Mouse (Mus musculus) kidney, postnatal 0 days (tissue): ENCODE measurements around the gene Reep1. TPM values are rescaled to one million over a fixed set of nuclear protein-coding genes. Genes with fewer than 3 reads are reported as not detected.

Experiments
- ATAC-seq: fragments of 200-750 bp; cut with Nextera tagmentation; replicated peaks from 2 replicates; pipeline ENCODE4 v1.8.0; 2017; ENCODE audit warnings: low read depth, moderate number of reproducible peaks, moderate TSS enrichment, moderate library complexity; ENCODE audit not compliant: low FRiP score
- DNase-seq: peaks from one replicate; pipeline ENCODE4 v3.0.0-alpha.2; 2016; ENCODE audit warnings: low spot score
- H3K27ac ChIP-seq: fragments of 300-500 bp; sonication (generic); 2 replicates; pipeline ENCODE4 v1.5.1; 2014; ENCODE audit warnings: mild to moderate bottlenecking
- H3K27me3 ChIP-seq: fragments of 300-500 bp; sonication (generic); 2 replicates; pipeline ENCODE4 v1.6.1; 2014; ENCODE audit warnings: low read length, mixed read lengths; ENCODE audit not compliant: insufficient read depth
- H3K36me3 ChIP-seq: fragments of 300-500 bp; sonication (generic); 2 replicates; pipeline ENCODE4 v1.6.1; 2014; ENCODE audit warnings: low read length, mixed read lengths; ENCODE audit not compliant: insufficient read depth
- H3K4me1 ChIP-seq: fragments of 300-500 bp; sonication (generic); replicated peaks from 2 replicates; pipeline ENCODE4 v1.6.1; 2014; ENCODE audit warnings: antibody characterized with exemption, low read length, mixed read lengths; ENCODE audit not compliant: insufficient read depth
- H3K4me2 ChIP-seq: fragments of 300-500 bp; sonication (generic); 2 replicates; pipeline ENCODE4 v1.6.1; 2014; ENCODE audit warnings: mild to moderate bottlenecking, low read length, moderate library complexity, mixed read lengths
- H3K4me3 ChIP-seq: fragments of 300-500 bp; sonication (generic); replicated peaks from 2 replicates; pipeline ENCODE4 v1.5.1; 2014; ENCODE audit warnings: low read depth, low read length
- H3K9ac ChIP-seq: fragments of 300-500 bp; sonication (generic); 2 replicates; pipeline ENCODE4 v1.6.1; 2014; ENCODE audit warnings: low read depth, low read length
- H3K9me3 ChIP-seq: fragments of 300-500 bp; sonication (generic); replicated peaks from 2 replicates; pipeline ENCODE4 v1.6.1; 2016; ENCODE audit warnings: low read length, inconsistent platforms, mixed read lengths
- CTCF ChIP-seq: IDR thresholded peaks from 2 replicates; pipeline ENCODE4 v1.5.1; 2016; ENCODE audit warnings: antibody characterized with exemption, low read depth, mild to moderate bottlenecking, moderate library complexity
- WGBS: fragments of 180-500 bp; shearing (Covaris S2); extraction: QIAGEN DNeasy Blood & Tissue Kit; methylation state at CpG from one replicate; pipeline ENCODE4 v1.1.7; 2014; 5-methylcytosine and 5-hydroxymethylcytosine counted together
- polyA plus RNA-seq: library from polyadenylated mRNA; unstranded; fragments of >200 nt; fragmentation: Nextera tagmentation; extraction: Ambion mirVana; gene quantifications from 2 replicates; pipeline ENCODE4 v1.2.1, GENCODE M21; 2015

Gene Reep1
- polyA plus RNA-seq, 1 experiment from 2014 or later = 5.3 TPM

DNA sequence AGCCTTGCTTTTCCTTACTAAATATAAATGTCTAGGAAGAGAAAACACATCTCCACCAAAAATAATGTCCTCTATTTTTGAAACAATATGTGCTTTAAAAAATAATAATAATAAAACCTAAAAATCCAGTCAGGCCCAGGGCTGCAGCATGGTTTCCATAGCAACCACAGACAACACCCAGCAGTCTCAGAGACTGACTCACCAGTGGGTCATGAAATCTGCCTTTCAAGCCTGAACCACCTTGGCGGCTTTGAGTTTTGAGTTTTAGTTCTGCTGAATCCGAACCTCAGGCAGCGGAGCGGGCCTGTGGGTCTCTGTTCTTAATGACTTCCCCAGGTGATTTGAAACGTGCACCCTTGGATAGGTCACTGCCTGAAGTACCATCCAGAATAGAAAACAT, 75.8 kb downstream of the Reep1 start:
- Histone ChIP-seq H3K27me3 (no peaks in the 10 kb centered on the region), H3K4me1 (no peaks in the 10 kb centered on the region), H3K9ac (no peak overlapping the region), H3K9me3 (no peaks in the 10 kb centered on the region), H3K36me3 (no peaks in the 10 kb centered on the region), H3K4me2 (no peak overlapping the region), H3K27ac (no peak overlapping the region), H3K4me3 (no peak overlapping the region)
- no peak for TF ChIP-seq CTCF
- 88% methylated on average over 5 of the region's 5 CpGs for WGBS
- no peak for ATAC-seq
- no peak for DNase-seq

DNA sequence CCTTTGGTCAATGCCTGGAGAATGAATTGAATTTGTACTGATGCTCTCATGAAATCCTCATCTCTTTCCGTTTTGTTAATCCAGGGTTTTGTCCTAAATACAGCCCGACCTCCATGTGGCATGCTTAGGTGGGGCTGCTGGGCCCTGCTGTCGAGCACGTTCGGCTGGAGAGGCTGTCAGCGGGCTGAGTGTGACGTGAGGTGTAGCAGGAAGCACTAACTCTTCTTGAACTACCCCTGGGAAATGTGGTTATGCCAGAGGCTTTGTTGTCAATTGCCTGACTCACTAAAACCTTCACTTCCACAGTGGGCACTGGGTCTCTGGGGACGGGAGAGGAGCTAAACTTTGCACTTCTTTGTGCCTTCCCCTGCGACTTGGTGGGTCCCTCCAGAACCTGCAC, 81.0 kb downstream of the Reep1 start:
- Histone ChIP-seq H3K27me3 (no peaks in the 10 kb centered on the region), H3K27ac (no peak overlapping the region), H3K4me2 (no peak overlapping the region), H3K9ac (no peak overlapping the region), H3K4me1 (no peaks in the 10 kb centered on the region), H3K4me3 (no peak overlapping the region), H3K36me3 (no peaks in the 10 kb centered on the region), H3K9me3 (no peaks in the 10 kb centered on the region)
- ATAC-seq = no peak
- DNase-seq = no peak
- TF ChIP-seq CTCF = no peak
- WGBS = 41% methylated on average over 9 of the region's 9 CpGs

DNA sequence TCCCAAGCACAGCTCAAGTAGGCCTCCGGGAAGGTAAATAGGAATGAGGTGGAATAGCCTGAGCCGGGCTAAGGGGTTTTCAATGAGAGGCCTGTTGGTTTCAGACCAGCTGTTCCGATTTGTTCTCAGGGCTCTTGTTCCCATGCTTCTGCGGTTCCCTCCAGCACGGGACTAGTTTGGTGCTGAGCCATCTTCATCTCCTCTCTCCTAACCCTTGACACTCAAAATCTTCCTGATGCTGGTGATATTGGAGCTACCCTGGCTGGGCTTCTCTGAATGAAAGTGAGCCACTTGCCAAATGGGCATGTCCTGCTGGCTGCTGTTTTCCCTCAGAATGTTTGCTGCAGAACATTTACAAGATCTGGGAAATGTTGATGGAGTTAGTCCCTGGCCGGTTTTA, 84.4 kb downstream of the Reep1 start:
- H3K27me3 ChIP-seq = no peaks in the 10 kb centered on the region
- DNase-seq (no peak), ATAC-seq (no peak)
- H3K9me3 ChIP-seq = no peaks in the 10 kb centered on the region
- no peak overlapping the region for H3K4me3 ChIP-seq
- no peak overlapping the region for H3K4me2 ChIP-seq
- H3K4me1 ChIP-seq = no peaks in the 10 kb centered on the region
- H3K27ac ChIP-seq = no peak overlapping the region
- no peak for TF ChIP-seq CTCF
- no peak overlapping the region for H3K9ac ChIP-seq
- H3K36me3 ChIP-seq = no peaks in the 10 kb centered on the region
- WGBS = 78% methylated on average over 6 of the region's 6 CpGs

DNA sequence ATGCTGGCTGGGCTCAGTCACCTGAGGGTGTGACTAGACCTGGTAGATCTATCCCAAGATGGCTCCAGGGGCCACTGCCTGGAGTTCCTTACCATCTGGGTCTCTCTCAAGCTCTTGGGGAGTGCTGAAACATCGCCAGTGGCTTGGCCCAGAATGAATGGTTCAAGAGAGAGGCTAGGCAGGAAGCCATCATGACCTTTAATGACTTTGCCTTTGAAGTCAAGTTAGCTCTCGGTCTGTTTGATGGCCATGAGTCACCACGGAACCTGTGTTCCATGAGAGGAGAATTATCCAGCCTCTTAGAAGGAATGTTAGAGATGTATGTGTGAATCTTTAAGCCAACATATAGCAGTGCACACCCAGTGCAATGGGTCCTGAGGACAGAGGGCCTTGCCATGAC, 92.0 kb downstream of the Reep1 start:
- ATAC-seq (no peak), DNase-seq (no peak)
- Histone ChIP-seq H3K4me2 (no peak overlapping the region), H3K36me3 (no peaks in the 10 kb centered on the region), H3K9ac (no peak overlapping the region), H3K9me3 (no peaks in the 10 kb centered on the region), H3K27me3 (no peaks in the 10 kb centered on the region), H3K27ac (no peak overlapping the region), H3K4me3 (no peak overlapping the region), H3K4me1 (no peaks in the 10 kb centered on the region)
- 44% methylated on average over 3 of the region's 3 CpGs for WGBS
- TF ChIP-seq CTCF = no peak

DNA sequence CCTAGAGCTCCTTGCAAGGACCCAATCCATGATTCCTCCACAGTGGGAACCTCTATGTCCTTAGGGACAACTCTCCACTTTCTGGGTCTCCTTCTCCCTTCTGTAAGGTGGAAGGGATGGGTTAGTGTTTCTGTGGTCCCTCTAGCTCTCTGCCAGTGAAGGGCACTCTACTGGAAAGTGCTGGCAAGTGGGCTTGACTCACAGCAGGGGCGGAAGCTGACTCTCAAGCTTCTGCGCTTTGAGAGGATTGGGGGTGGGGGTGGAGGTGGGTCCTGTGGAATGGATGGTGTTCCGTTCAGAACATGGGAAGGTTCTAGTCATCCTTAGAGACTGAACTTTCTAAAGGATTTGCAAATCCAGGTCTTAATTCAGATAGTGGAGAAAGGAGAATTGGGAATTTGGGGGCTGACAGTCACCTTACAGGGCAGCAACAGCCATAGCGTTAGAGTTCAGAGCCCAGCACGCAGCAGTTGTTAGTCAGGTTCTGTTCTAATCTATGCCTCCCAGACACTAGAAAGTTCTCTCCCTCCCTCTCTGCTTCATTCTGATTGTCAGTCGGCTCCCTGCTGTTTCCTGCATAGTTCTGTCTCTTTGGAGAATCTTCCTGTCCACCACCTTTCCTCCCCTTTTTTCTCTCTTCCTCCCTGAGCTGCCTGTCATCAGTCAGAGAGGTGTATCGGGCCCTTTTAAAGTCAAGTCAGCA, 93.8 kb downstream of the Reep1 start:
- H3K4me1 ChIP-seq = no peaks in the 10 kb centered on the region
- TF ChIP-seq CTCF = no peak
- H3K9ac ChIP-seq = no peak overlapping the region
- 55% methylated on average over 7 of the region's 7 CpGs for WGBS
- ATAC-seq = no peak
- no peaks in the 10 kb centered on the region for H3K9me3 ChIP-seq
- H3K27ac ChIP-seq = no peak overlapping the region
- H3K4me2 ChIP-seq = no peak overlapping the region
- H3K36me3 ChIP-seq = no peaks in the 10 kb centered on the region
- DNase-seq = no peak
- no peaks in the 10 kb centered on the region for H3K27me3 ChIP-seq
- H3K4me3 ChIP-seq = no peak overlapping the region

DNA sequence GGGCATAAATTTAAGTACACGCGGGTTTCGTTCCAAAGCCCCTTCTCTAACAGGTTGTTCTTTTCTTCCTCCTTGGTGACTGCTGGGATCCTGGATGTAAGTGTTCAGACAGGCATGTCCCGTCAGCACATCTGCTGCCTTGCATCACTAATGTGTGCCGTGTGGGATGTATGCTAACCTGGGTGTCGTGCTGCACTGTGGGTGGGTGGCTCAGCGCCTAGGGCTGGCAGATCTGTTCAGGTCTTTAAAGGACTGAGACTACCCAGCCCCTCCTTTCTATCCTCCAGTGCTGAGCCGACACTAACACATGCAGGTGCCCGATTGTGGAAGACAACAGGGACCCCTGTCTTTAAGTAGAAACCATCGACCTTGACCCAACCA, 94.3 kb downstream of the Reep1 start:
- no peak for ATAC-seq
- H3K4me2 ChIP-seq = no peak overlapping the region
- no peaks in the 10 kb centered on the region for H3K36me3 ChIP-seq
- no peak overlapping the region for H3K4me3 ChIP-seq
- H3K9ac ChIP-seq = no peak overlapping the region
- WGBS = 67% methylated on average over 10 of the region's 10 CpGs
- H3K4me1 ChIP-seq = no peaks in the 10 kb centered on the region
- H3K27ac ChIP-seq = no peak overlapping the region
- H3K27me3 ChIP-seq = no peaks in the 10 kb centered on the region
- TF ChIP-seq CTCF = no peak
- H3K9me3 ChIP-seq = no peaks in the 10 kb centered on the region
- no peak for DNase-seq

DNA sequence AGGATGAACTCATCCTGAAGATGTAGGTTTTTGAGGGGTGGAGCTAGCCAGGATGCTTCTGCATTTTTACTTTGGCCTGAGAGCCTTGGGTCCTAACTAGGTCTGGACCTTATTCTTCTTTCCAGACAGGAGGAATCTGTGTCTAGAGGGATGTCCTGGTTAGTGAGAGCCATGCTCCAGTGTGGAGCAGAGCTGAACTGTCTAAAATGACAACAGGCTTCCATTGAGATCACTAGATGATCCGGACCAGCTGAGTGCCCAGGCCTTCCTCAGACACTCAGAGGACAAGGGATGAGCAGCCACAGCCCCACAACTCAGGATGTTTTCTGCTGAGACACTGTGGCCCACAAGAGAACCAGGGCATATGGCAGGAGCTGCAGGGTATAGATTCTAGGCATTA, 96.2 kb downstream of the Reep1 start:
- Histone ChIP-seq H3K4me3 (no peak overlapping the region), H3K9me3 (no peaks in the 10 kb centered on the region), H3K4me1 (no peaks in the 10 kb centered on the region), H3K27ac (no peak overlapping the region), H3K4me2 (no peak overlapping the region), H3K9ac (no peak overlapping the region), H3K27me3 (no peaks in the 10 kb centered on the region), H3K36me3 (no peaks in the 10 kb centered on the region)
- 83% methylated on average over 1 of the region's 1 CpGs for WGBS
- no peak for TF ChIP-seq CTCF
- no peak for ATAC-seq
- DNase-seq = no peak
